Mouse (Mus musculus): ENCODE results near the gene Vmn2r63. TPM values are rescaled to one million over a fixed set of nuclear protein-coding genes. Genes with fewer than 3 reads are reported as not detected.
"Not testable (repeated sequence)": the region's sequence is repeated elsewhere in the genome, so short reads cannot be mapped to it uniquely, and the experiment has no call there.

The Vmn2r63 gene
- polyA plus RNA-seq (2015; fragmentation: Nextera tagmentation; extraction: Ambion mirVana) = not detected in 2 replicates

GRCm38 (mm10) chr7:42933722-42934121, at the start of gene Vmn2r63:
Gene Vmn2r63 (minus strand): TSS chr7:42933822.
- H3K4me3 ChIP-seq; H3K9me3 ChIP-seq; H3K27ac ChIP-seq; H3K36me3 ChIP-seq; H3K9ac ChIP-seq; H3K27me3 ChIP-seq; ATAC-seq (ENCODE audit: insufficient number of reproducible peaks, low FRiP score, low TSS enrichment, low read depth); H3K4me1 ChIP-seq; H3K4me2 ChIP-seq: not testable (repeated sequence)

GRCm38 (mm10) chr7:42980739-42981138, 47.1 kb upstream of the Vmn2r63 start:
- no peaks in the 10 kb centered on the region for H3K36me3 ChIP-seq
- 87% methylated on average over 10 of the region's 10 CpGs for WGBS
- no peak overlapping the region for H3K27ac ChIP-seq
- no peak overlapping the region for H3K4me3 ChIP-seq
- H3K9me3 ChIP-seq = peaks cover 31% of the 10 kb centered on the region; the same call in 1 of the 2 replicates
- ATAC-seq (ENCODE audit: insufficient number of reproducible peaks, low FRiP score, low TSS enrichment, low read depth) = no peak
- H3K4me2 ChIP-seq = no peak overlapping the region
- no peaks in the 10 kb centered on the region for H3K27me3 ChIP-seq
- no peak overlapping the region for H3K9ac ChIP-seq
- H3K4me1 ChIP-seq = no peaks in the 10 kb centered on the region

DNA sequence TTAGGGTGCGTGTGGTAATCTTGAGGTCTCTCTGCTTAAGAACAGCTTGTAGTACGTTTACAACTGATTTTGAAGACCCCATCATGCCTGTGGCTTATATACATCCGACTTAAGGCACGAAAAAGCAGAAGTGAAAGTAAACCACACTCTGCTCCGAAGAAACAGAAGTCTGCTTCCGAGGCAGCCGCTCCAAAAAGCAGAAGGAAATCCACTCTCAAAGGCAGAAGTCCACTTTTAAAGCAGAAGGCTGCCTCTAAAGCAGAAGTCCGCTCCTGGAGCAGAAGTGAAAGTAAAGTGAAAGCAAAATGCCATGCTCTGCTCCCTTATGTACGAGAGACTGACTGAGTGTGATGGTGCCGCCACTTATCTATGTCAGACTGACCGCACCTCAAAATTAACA, 46.5 kb upstream of the Vmn2r63 start:
- Histone ChIP-seq H3K27ac (no peak overlapping the region), H3K9ac (no peak overlapping the region), H3K4me3 (no peak overlapping the region), H3K4me1 (no peaks in the 10 kb centered on the region), H3K9me3 (peaks cover 33% of the 10 kb centered on the region; the same call in 1 of the 2 replicates), H3K27me3 (no peaks in the 10 kb centered on the region), H3K4me2 (no peak overlapping the region), H3K36me3 (no peaks in the 10 kb centered on the region)
- ATAC-seq (ENCODE audit: insufficient number of reproducible peaks, low FRiP score, low TSS enrichment, low read depth) = no peak
- 81% methylated on average over 11 of the region's 11 CpGs for WGBS

GRCm38 (mm10) chr7:42965246-42965645, 31.6 kb upstream of the Vmn2r63 start:
- Histone ChIP-seq H3K9me3 (peaks cover 9% of the 10 kb centered on the region), H3K4me1 (no peaks in the 10 kb centered on the region), H3K4me2 (no peak overlapping the region), H3K27me3 (no peaks in the 10 kb centered on the region), H3K27ac (no peak overlapping the region), H3K9ac (no peak overlapping the region), H3K4me3 (no peak overlapping the region), H3K36me3 (no peaks in the 10 kb centered on the region)
- no peak for ATAC-seq (ENCODE audit: insufficient number of reproducible peaks, low FRiP score, low TSS enrichment, low read depth)
- WGBS = 68% methylated on average over 9 of the region's 9 CpGs

- H3K9ac ChIP-seq; H3K9me3 ChIP-seq; H3K4me1 ChIP-seq; H3K4me2 ChIP-seq; ATAC-seq (ENCODE audit: insufficient number of reproducible peaks, low FRiP score, low TSS enrichment, low read depth); H3K27me3 ChIP-seq; H3K36me3 ChIP-seq; H3K27ac ChIP-seq; H3K4me3 ChIP-seq: not testable (repeated sequence)
- WGBS = 80% methylated on average over 2 of the region's 2 CpGs
Measured at GRCm38 (mm10) chr7:42898067-42898466, 35.6 kb downstream of the Vmn2r63 start.

DNA sequence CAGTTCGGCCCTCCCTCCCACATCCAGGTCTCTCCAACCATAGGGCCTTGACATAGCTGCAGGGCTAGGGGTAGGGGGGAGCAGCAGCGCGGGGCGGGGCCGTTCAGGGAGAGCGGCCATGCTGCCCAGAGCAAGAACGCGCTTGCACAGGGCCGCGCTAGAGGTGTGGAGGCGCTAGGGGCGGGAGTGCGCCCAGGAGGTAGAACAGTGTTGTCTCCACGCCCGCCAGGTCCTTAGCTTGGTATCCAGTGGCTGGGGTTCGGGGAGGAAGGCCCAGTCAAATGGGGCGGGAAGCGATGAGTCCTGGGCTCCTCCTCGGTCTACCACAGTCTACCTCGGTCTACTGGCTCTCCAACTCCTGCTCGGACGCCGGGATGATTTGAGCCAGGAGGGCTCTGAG, 55.5 kb downstream of the Vmn2r63 start:
- Histone ChIP-seq H3K27ac (no peak overlapping the region), H3K9me3 (peaks cover 3% of the 10 kb centered on the region), H3K27me3 (no peaks in the 10 kb centered on the region), H3K4me1 (no peaks in the 10 kb centered on the region), H3K36me3 (no peaks in the 10 kb centered on the region), H3K4me3 (no peak overlapping the region), H3K4me2 (no peak overlapping the region), H3K9ac (no peak overlapping the region)
- 49% methylated on average over 23 of the region's 23 CpGs for WGBS
- no peak for ATAC-seq (ENCODE audit: insufficient number of reproducible peaks, low FRiP score, low TSS enrichment, low read depth)

- not testable (repeated sequence) for H3K4me2 ChIP-seq; H3K9me3 ChIP-seq; H3K36me3 ChIP-seq; H3K27me3 ChIP-seq; H3K27ac ChIP-seq; H3K4me3 ChIP-seq; H3K4me1 ChIP-seq; ATAC-seq (ENCODE audit: insufficient number of reproducible peaks, low FRiP score, low TSS enrichment, low read depth); H3K9ac ChIP-seq
- 81% methylated on average over 8 of the region's 8 CpGs for WGBS
Measured at GRCm38 (mm10) chr7:42866801-42867458, 66.7 kb downstream of the Vmn2r63 start, which contains the start of gene Gm2381. Gene Gm2381 (minus strand): TSS chr7:42867234.

Small RNAs within 50 kb of the gene (microRNA-seq; reads per million reads assigned to microRNA genes)
- not detected for gene Gm23256

Other genes starting within 250 kb of the Vmn2r63 start
- 6.9 and 7.6 TPM in 2 replicates for gene Zfp975, start 241.1 kb downstream of the Vmn2r63 start, polyA plus RNA-seq (2015; fragmentation: Nextera tagmentation; extraction: Ambion mirVana)
- not detected in 2 replicates for gene Gm17067, start 206.8 kb downstream of the Vmn2r63 start, polyA plus RNA-seq (2015; fragmentation: Nextera tagmentation; extraction: Ambion mirVana)
- not detected in 2 replicates for gene Vmn2r62, start 140.3 kb downstream of the Vmn2r63 start, polyA plus RNA-seq (2015; fragmentation: Nextera tagmentation; extraction: Ambion mirVana)
- not detected in 2 replicates for gene Gm2381, start 66.6 kb downstream of the Vmn2r63 start, polyA plus RNA-seq (2015; fragmentation: Nextera tagmentation; extraction: Ambion mirVana)
- not detected in 2 replicates for gene Gm9268, start 84.9 kb upstream of the Vmn2r63 start, polyA plus RNA-seq (2015; fragmentation: Nextera tagmentation; extraction: Ambion mirVana)
- not detected in 2 replicates for gene Zfp936, start 180.4 kb upstream of the Vmn2r63 start, polyA plus RNA-seq (2015; fragmentation: Nextera tagmentation; extraction: Ambion mirVana)

Data from limb, embryonic 15.5 days (tissue).